Mouse (Mus musculus): ENCODE results near the gene Rnf213. TPM values are rescaled to one million over a fixed set of nuclear protein-coding genes. Genes with fewer than 3 reads are reported as not detected.

Rnf213 gene
- polyA plus RNA-seq, 1 experiment from 2014 or later: 1.4 TPM

DNA sequence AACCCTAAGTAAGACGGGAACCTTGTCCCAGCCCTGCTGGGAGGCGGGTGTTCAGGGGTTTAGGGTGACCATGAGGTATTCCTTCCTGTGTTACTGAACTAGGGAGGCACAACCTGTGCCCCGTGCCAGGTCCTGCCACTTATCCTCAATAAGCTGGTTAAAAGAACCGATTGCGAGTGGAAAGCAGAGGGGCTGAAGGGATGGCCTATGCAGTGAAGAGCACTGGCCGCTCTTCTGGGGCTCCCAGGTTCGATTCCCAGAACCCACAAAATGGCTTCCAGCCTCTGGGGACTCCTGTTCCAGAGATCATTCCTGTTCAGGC lies 544 bp downstream of the Rnf213 start:
- Histone ChIP-seq H3K4me1 (peaks cover 24% of the 10 kb centered on the region), H3K36me3 (replicated peaks) (no peaks in the 10 kb centered on the region), H3K4me3 (peak overlapping the region; percentile 34), H3K27me3 (replicated peaks) (peaks cover 71% of the 10 kb centered on the region), H3K4me2 (peak overlapping the region; percentile 54), H3K27ac (no peak overlapping the region), H3K9ac (no peak overlapping the region), H3K9me3 (no peaks in the 10 kb centered on the region)
- WGBS: 26% methylated on average over 7 of the region's 7 CpGs
- no peak for ATAC-seq (replicated peaks)

DNA sequence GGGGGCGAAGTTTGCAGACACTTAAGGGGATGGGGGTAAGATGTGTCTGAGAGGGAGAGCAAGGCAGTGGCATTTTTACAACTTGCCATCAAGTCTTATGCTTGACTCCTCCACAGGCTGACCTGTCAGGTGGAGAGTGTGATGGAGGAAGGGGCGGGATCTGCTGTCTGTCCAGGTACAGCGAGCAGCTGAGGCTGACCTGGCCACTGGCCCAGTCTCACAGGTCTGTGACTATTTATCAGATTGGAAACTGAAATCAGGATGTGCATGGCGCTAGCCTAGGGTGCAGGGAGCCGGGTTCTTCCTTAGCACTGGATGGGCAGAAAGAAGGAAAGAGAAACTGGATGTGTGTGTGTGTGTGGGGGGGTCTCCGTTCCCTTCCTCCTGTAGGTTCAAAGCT lies 1.3 kb downstream of the Rnf213 start:
- Histone ChIP-seq H3K4me1 (peaks cover 24% of the 10 kb centered on the region), H3K4me2 (no peak overlapping the region), H3K27ac (no peak overlapping the region), H3K4me3 (no peak overlapping the region), H3K36me3 (replicated peaks) (no peaks in the 10 kb centered on the region), H3K27me3 (replicated peaks) (peaks cover 63% of the 10 kb centered on the region), H3K9me3 (no peaks in the 10 kb centered on the region), H3K9ac (no peak overlapping the region)
- 46% methylated on average over 6 of the region's 6 CpGs for WGBS
- ATAC-seq (replicated peaks): no peak

- no peak overlapping the region for H3K9ac ChIP-seq
- no peak for ATAC-seq (replicated peaks)
- peaks cover 16% of the 10 kb centered on the region for H3K4me1 ChIP-seq
- H3K27me3 ChIP-seq (replicated peaks): peaks cover 51% of the 10 kb centered on the region
- no peak overlapping the region for H3K4me3 ChIP-seq
- no peak overlapping the region for H3K27ac ChIP-seq
- WGBS: 7% methylated on average over 7 of the region's 7 CpGs
- H3K4me2 ChIP-seq: no peak overlapping the region
- no peaks in the 10 kb centered on the region for H3K36me3 ChIP-seq (replicated peaks)
- no peaks in the 10 kb centered on the region for H3K9me3 ChIP-seq
Observed at GRCm38 (mm10) chr11:119395394-119395793, 2.5 kb downstream of the Rnf213 start.

- H3K36me3 ChIP-seq (replicated peaks): no peaks in the 10 kb centered on the region
- 14% methylated on average over 13 of the region's 13 CpGs for WGBS
- H3K27me3 ChIP-seq (replicated peaks): peaks cover 46% of the 10 kb centered on the region
- H3K4me1 ChIP-seq: peaks cover 10% of the 10 kb centered on the region
- H3K4me3 ChIP-seq: no peak overlapping the region
- no peak overlapping the region for H3K27ac ChIP-seq
- no peak for ATAC-seq (replicated peaks)
- H3K9me3 ChIP-seq: no peaks in the 10 kb centered on the region
- H3K4me2 ChIP-seq: no peak overlapping the region
- H3K9ac ChIP-seq: no peak overlapping the region
Observed at GRCm38 (mm10) chr11:119395931-119396330, 3.0 kb downstream of the Rnf213 start.

DNA sequence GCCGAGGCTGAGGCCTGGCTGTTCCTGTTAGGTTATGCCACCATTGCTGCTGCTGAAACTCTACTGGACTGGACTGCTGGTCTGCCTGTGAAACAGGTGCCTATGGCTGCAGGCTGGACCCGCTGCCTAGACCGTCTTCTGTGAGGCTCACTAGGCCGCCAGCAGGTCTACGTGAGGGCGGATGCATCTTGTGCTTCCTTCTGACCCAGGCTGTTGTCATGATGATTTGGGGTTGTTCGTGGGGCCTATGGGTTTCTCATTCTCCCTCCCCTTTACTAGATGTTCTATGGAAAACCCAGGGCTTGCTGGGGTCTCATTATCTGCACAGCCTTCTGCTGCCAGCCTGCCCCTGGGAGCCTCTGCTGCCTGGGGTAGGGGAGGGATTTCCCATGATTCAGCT lies 3.6 kb downstream of the Rnf213 start:
- H3K27ac ChIP-seq: no peak overlapping the region
- H3K27me3 ChIP-seq (replicated peaks): peaks cover 41% of the 10 kb centered on the region
- no peak overlapping the region for H3K4me2 ChIP-seq
- no peak overlapping the region for H3K4me3 ChIP-seq
- 44% methylated on average over 7 of the region's 7 CpGs for WGBS
- H3K36me3 ChIP-seq (replicated peaks): no peaks in the 10 kb centered on the region
- ATAC-seq (replicated peaks): no peak
- no peak overlapping the region for H3K9ac ChIP-seq
- no peaks in the 10 kb centered on the region for H3K9me3 ChIP-seq
- peaks cover 10% of the 10 kb centered on the region for H3K4me1 ChIP-seq

GRCm38 (mm10) chr11:119402501-119403160 lies 9.7 kb downstream of the Rnf213 start:
- Histone ChIP-seq H3K4me3 (no peak overlapping the region), H3K4me1 (no peaks in the 10 kb centered on the region), H3K9me3 (no peaks in the 10 kb centered on the region), H3K36me3 (replicated peaks) (no peaks in the 10 kb centered on the region), H3K27ac (no peak overlapping the region), H3K4me2 (no peak overlapping the region), H3K9ac (no peak overlapping the region), H3K27me3 (replicated peaks) (no peaks in the 10 kb centered on the region)
- ATAC-seq (replicated peaks): no peak
- WGBS: 57% methylated on average over 11 of the region's 11 CpGs

GRCm38 (mm10) chr11:119404627-119405026 lies 11.7 kb downstream of the Rnf213 start:
- Histone ChIP-seq H3K9me3 (no peaks in the 10 kb centered on the region), H3K36me3 (replicated peaks) (no peaks in the 10 kb centered on the region), H3K4me3 (no peak overlapping the region), H3K4me1 (no peaks in the 10 kb centered on the region), H3K9ac (no peak overlapping the region), H3K27ac (no peak overlapping the region), H3K4me2 (no peak overlapping the region), H3K27me3 (replicated peaks) (no peaks in the 10 kb centered on the region)
- 59% methylated on average over 5 of the region's 5 CpGs for WGBS
- no peak for ATAC-seq (replicated peaks)

DNA sequence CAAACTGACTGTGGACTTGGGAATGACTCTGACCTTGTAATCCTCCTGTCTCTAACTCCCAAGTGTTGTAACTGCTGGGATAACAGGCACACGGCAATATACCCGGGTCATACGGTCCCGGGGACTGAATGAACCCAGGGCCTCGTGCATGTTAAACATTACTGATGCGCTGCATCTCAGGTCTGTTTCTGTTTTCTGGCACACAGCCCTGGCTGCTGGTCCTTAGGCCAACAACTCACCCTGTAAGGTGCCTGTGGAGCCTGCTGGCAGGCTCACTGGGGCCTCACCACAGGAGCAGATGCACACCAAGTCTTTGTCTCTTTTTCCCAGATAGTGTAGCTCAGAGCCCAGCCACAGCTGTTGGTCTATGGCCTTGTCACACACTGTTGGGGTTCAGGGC lies 14.5 kb downstream of the Rnf213 start:
- ATAC-seq (replicated peaks): no peak
- H3K4me1 ChIP-seq: no peaks in the 10 kb centered on the region
- WGBS: 89% methylated on average over 6 of the region's 6 CpGs
- H3K9me3 ChIP-seq: no peaks in the 10 kb centered on the region
- H3K4me3 ChIP-seq: no peak overlapping the region
- no peak overlapping the region for H3K27ac ChIP-seq
- no peak overlapping the region for H3K4me2 ChIP-seq
- no peak overlapping the region for H3K9ac ChIP-seq
- no peaks in the 10 kb centered on the region for H3K27me3 ChIP-seq (replicated peaks)
- H3K36me3 ChIP-seq (replicated peaks): no peaks in the 10 kb centered on the region

GRCm38 (mm10) chr11:119407977-119408376 lies 15.1 kb downstream of the Rnf213 start:
- Histone ChIP-seq H3K27me3 (replicated peaks) (no peaks in the 10 kb centered on the region), H3K27ac (no peak overlapping the region), H3K36me3 (replicated peaks) (no peaks in the 10 kb centered on the region), H3K4me1 (no peaks in the 10 kb centered on the region), H3K9me3 (no peaks in the 10 kb centered on the region), H3K4me3 (no peak overlapping the region), H3K9ac (no peak overlapping the region), H3K4me2 (no peak overlapping the region)
- ATAC-seq (replicated peaks): no peak
- 57% methylated on average over 5 of the region's 5 CpGs for WGBS

GRCm38 (mm10) chr11:119419327-119420118 lies 26.6 kb downstream of the Rnf213 start:
- H3K4me1 ChIP-seq: no peaks in the 10 kb centered on the region
- no peaks in the 10 kb centered on the region for H3K9me3 ChIP-seq
- no peak overlapping the region for H3K4me2 ChIP-seq
- H3K36me3 ChIP-seq (replicated peaks): no peaks in the 10 kb centered on the region
- WGBS: 70% methylated on average over 16 of the region's 16 CpGs
- no peak overlapping the region for H3K27ac ChIP-seq
- no peak overlapping the region for H3K9ac ChIP-seq
- H3K27me3 ChIP-seq (replicated peaks): no peaks in the 10 kb centered on the region
- H3K4me3 ChIP-seq: no peak overlapping the region
- ATAC-seq (replicated peaks): no peak

- WGBS: 77% methylated on average over 5 of the region's 5 CpGs
- no peaks in the 10 kb centered on the region for H3K9me3 ChIP-seq
- H3K27me3 ChIP-seq (replicated peaks): no peaks in the 10 kb centered on the region
- H3K36me3 ChIP-seq (replicated peaks): no peaks in the 10 kb centered on the region
- H3K9ac ChIP-seq: no peak overlapping the region
- no peak overlapping the region for H3K4me2 ChIP-seq
- no peak overlapping the region for H3K27ac ChIP-seq
- H3K4me3 ChIP-seq: no peak overlapping the region
- H3K4me1 ChIP-seq: no peaks in the 10 kb centered on the region
- no peak for ATAC-seq (replicated peaks)
Observed at GRCm38 (mm10) chr11:119420426-119420825, 27.5 kb downstream of the Rnf213 start.

DNA sequence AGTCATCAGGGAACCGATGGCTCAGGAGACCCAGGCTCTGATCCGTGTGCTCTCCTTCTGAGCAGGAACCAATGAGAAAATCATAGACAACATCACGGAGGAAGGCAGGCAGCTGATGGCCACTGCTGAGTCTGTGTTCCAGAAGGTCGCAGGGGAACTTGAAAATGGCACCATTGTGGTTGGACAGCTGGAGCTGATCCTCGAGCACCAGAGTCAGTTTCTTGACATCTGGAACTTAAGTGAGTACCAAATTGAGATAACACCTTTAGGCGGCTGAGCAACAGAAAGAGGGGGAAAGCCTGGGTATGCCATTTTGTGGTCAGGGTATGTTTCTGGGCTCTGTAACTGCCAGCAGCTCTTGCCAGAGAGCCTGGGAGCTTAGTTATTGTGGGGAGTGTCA lies 34.5 kb downstream of the Rnf213 start:
- ATAC-seq (replicated peaks): no peak
- Histone ChIP-seq H3K27ac (no peak overlapping the region), H3K4me3 (no peak overlapping the region), H3K4me1 (peaks cover 7% of the 10 kb centered on the region), H3K4me2 (no peak overlapping the region), H3K9me3 (no peaks in the 10 kb centered on the region), H3K9ac (no peak overlapping the region), H3K36me3 (replicated peaks) (no peaks in the 10 kb centered on the region), H3K27me3 (replicated peaks) (no peaks in the 10 kb centered on the region)
- 82% methylated on average over 6 of the region's 6 CpGs for WGBS

- Histone ChIP-seq H3K4me3 (peak overlapping the region; percentile 38), H3K36me3 (replicated peaks) (no peaks in the 10 kb centered on the region), H3K27ac (no peak overlapping the region), H3K27me3 (replicated peaks) (no peaks in the 10 kb centered on the region), H3K4me1 (peaks cover 7% of the 10 kb centered on the region), H3K9me3 (no peaks in the 10 kb centered on the region), H3K9ac (no peak overlapping the region), H3K4me2 (peak overlapping the region; percentile 74)
- 80% methylated on average over 5 of the region's 5 CpGs for WGBS
- no peak for ATAC-seq (replicated peaks)
Observed at GRCm38 (mm10) chr11:119427986-119428385, 35.1 kb downstream of the Rnf213 start.

All from midbrain, embryonic 15.5 days (tissue).